Mouse (Mus musculus) lung, postnatal 0 days (tissue): ENCODE results near the gene Clcn7.

ENCODE experiments used
- CTCF ChIP-seq: IDR thresholded peaks from 2 replicates; pipeline ENCODE4 v1.5.1; 2016; ENCODE audit warnings: antibody characterized with exemption, mild to moderate bottlenecking
- EP300 ChIP-seq: IDR thresholded peaks from 2 replicates; pipeline ENCODE4 v1.6.1; 2016; ENCODE audit warnings: antibody characterized with exemption, mild to moderate bottlenecking, control low read depth

DNA sequence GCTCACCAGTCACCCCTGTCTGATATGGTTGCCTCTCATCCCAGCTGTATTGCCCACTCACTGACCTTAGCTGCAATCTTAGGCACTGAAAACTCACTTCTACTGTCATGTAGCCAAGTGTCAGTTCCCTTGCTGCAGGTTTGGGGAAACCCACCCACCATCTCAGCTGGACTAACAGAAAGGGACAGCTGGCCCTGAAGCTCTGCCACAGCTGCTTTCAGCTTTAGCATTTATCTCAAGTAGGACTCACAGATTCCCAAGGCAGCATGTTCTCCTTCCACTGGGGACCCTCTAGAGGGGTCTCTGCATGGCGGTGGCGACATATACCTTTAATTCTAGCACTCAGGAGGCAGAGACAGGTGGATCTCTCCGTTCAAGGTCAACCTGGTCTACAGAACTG is 31.6 kb downstream of the Clcn7 start:
- TF ChIP-seq CTCF (no peak), EP300 (no peak)
